Mouse (Mus musculus) G1E (cell line): Measurements from ENCODE around the gene Chd4.

Experiments used
- CTCF ChIP-seq: IDR thresholded peaks from 2 replicates; pipeline ENCODE4 v1.5.1; 2012; ENCODE audit warnings: low read depth, low read length, inconsistent platforms, mixed read lengths
- TAL1 ChIP-seq: conservative IDR thresholded peaks from 2 replicates; pipeline ENCODE4 v1.6.1; 2012; ENCODE audit warnings: low read depth, low read length, inconsistent platforms, mixed read lengths

DNA sequence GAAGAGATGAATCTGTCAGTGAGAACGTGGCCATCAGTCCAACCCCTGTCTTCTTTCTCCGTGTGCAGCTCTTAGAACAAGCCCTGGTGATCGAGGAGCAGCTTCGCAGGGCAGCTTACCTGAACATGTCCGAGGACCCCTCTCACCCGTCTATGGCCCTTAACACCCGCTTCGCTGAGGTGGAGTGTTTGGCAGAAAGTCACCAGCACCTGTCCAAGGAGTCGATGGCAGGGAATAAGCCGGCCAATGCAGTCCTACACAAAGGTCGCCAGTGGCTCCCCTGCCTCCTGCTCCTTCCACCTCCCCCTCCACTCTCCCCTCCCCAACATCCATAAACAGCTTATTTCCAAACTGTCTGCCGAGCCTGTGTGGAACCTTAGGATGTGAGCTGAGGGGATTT, 32.9 kb downstream of the Chd4 start:
- TF ChIP-seq CTCF (no peak), TAL1 (no peak)
